Comparison of ENCODE assay signal across 23 mouse cellular contexts in genomic region chr10:61484801-61485200, GRCm38 (mm10). TPM values are rescaled to one million over a fixed set of nuclear protein-coding genes. Genes with fewer than 3 reads are reported as not detected.
DNase-seq lines count a peak whose midpoint lies in the region; ATAC-seq lines count a peak whose summit lies in the region.
"Had no signal": no experiment of that assay in that cellular context is flagged by ENCODE, and none has a peak within 500 bp of the region (broad histone marks: within the 10 kb centered on the region; RNA-seq: fewer than 3 reads in every experiment).

No protein-coding gene starts in this region.

- no peak overlapping the region for H3K27ac ChIP-seq in intestine, embryonic 16.5 days (ENCODE audit: low read length)
- H3K27ac ChIP-seq: heart, adult 2 months; heart, embryonic 10.5 days; heart, embryonic 13.5 days; hindbrain, embryonic 14.5 days; hindbrain, postnatal 0 days had no signal

- WGBS in intestine, embryonic 16.5 days: 81% methylated on average over 11 of the region's 11 CpGs

- no peaks in the 10 kb centered on the region for H3K9me3 ChIP-seq in intestine, embryonic 16.5 days (ENCODE audit: control insufficient read depth, low read length)
- H3K9me3 ChIP-seq: heart, embryonic 10.5 days; heart, embryonic 13.5 days had no signal

- no peaks in the 10 kb centered on the region for H3K36me3 ChIP-seq in intestine, embryonic 16.5 days (ENCODE audit: control insufficient read depth, insufficient read depth, low read length)
- H3K36me3 ChIP-seq: heart, embryonic 13.5 days had no signal

- ATAC-seq in intestine, embryonic 16.5 days: no peak
- ATAC-seq: activated CD4-positive, CD25-positive, alpha-beta regulatory T cell, adult 4 months; forebrain, embryonic 14.5 days; forebrain, postnatal 0 days; hindbrain, postnatal 0 days; inflammation-experienced regulatory T-cells, adult 6 months; intestine, postnatal 0 days had no signal

- H3K9ac ChIP-seq in intestine, embryonic 16.5 days (ENCODE audit: low read depth, low read length): no peak overlapping the region
- H3K9ac ChIP-seq: forebrain, postnatal 0 days; heart, embryonic 13.5 days; hindbrain, embryonic 14.5 days had no signal

- H3K4me1 ChIP-seq in intestine, embryonic 16.5 days (ENCODE audit: control insufficient read depth, insufficient read depth, low read length): no peaks in the 10 kb centered on the region

- peak; percentile 37 to 77 for DNase-seq in adrenal gland, adult (ENCODE audit: inconsistent age in 2 of 2, low spot score in 1 of 2)
- no peak for DNase-seq in adrenal gland, adult 18-20 months (ENCODE audit: low spot score in 2 of 2)
- peak; percentile 30 to 33 for DNase-seq in cerebellum, postnatal 14 days
- DNase-seq in cerebellum, adult 11 months: no peak
- DNase-seq in adrenal gland, adult 8-10 months: peak; percentile 47
- DNase-seq in adrenal gland, postnatal 25 days: peak; percentile 22
- DNase-seq in kidney, postnatal 4 days: no peak
- DNase-seq: cerebellum, adult 9-11 months; forebrain, postnatal 0 days; gastrocnemius, postnatal 36 days; heart, adult 2 months; heart, postnatal 14 days; heart, postnatal 4 days; kidney, adult 2 months had no signal

- no peaks in the 10 kb centered on the region for H3K27me3 ChIP-seq in intestine, embryonic 16.5 days (replicated peaks; ENCODE audit: control insufficient read depth, insufficient read depth, low read length)
- H3K27me3 ChIP-seq: heart, embryonic 13.5 days had no signal

- H3K4me3 ChIP-seq in intestine, embryonic 16.5 days (ENCODE audit: low read length): no peak overlapping the region
- H3K4me3 ChIP-seq: heart, adult 2 months; heart, embryonic 10.5 days; heart, embryonic 13.5 days had no signal

- H3K4me2 ChIP-seq in intestine, embryonic 16.5 days (ENCODE audit: low read depth, low read length): no peak overlapping the region
- H3K4me2 ChIP-seq: heart, embryonic 13.5 days; hindbrain, embryonic 14.5 days had no signal

RNA-seq across cellular contexts. Expression of gene Lrrc20, which starts 9.2 kb away (rescaled TPM):
- total RNA-seq in adrenal gland, adult 18-20 months (2021): 10 to 100 TPM in 1 of 2 experiments, 1 to 10 TPM in 1; 7.4 to 15.9 TPM
- 10 to 100 TPM; 11.9 to 29.3 (median 17.8) TPM for total RNA-seq in adrenal gland, adult 8-10 months (2022)
- total RNA-seq in adrenal gland, postnatal 25 days (2021): 22.6 and 28.9 TPM in 2 replicates
- polyA plus RNA-seq in intestine, embryonic 16.5 days (2015; fragmentation: Nextera tagmentation; extraction: Ambion mirVana): 5.8 TPM in 2 replicates

RNA-seq across cellular contexts. Expression of gene Eif4ebp2, which starts 32.3 kb away (rescaled TPM):
- 100 to 1,000 TPM; 111 to 113 TPM for total RNA-seq in adrenal gland, adult 18-20 months (2021)
- total RNA-seq in adrenal gland, adult 8-10 months (2022): 100 to 1,000 TPM in 1 of 4 experiments, 10 to 100 TPM in 3; 82.0 to 113 (median 91.2) TPM
- 92.3 and 112 TPM in 2 replicates for total RNA-seq in adrenal gland, postnatal 25 days (2021)
- 59.6 and 64.1 TPM in 2 replicates for polyA plus RNA-seq in intestine, embryonic 16.5 days (2015; fragmentation: Nextera tagmentation; extraction: Ambion mirVana)

Comparison
In these comparisons a context has a peak if more than half of its experiments do, and no peak if none do; other contexts are left out.
1. DNase-seq: peak in adrenal gland, adult (2 of 2), cerebellum, postnatal 14 days (2 of 2), adrenal gland, adult 8-10 months (single experiment) and adrenal gland, postnatal 25 days (single experiment); none in adrenal gland, adult 18-20 months (0 of 2), cerebellum, adult 11 months (single experiment) and kidney, postnatal 4 days (0 of 2).